Mouse (Mus musculus) stomach, adult 2 months (tissue): Measurements from ENCODE around the gene Arl8a. TPM values are rescaled to one million over a fixed set of nuclear protein-coding genes. Genes with fewer than 3 reads are reported as not detected.

Source experiments
- polyA plus RNA-seq: library from polyadenylated mRNA; depleted of rRNA; stranded (reverse); fragments of >200 nt; gene quantifications from 2 replicates; pipeline ENCODE4 v1.2.3, GENCODE M21; 2012; rRNA removed

Arl8a gene
- polyA plus RNA-seq: 27.4 and 28.8 TPM in 2 replicates

GRCm38 (mm10) chr1:135146077-135146945 lies at the start of gene Arl8a:
Gene Arl8a (plus strand): TSS chr1:135146824.

GRCm38 (mm10) chr1:135105124-135105523 lies 41.5 kb upstream of the Arl8a start, which contains the start of gene Lgr6:
Gene Lgr6 (minus strand): TSS chr1:135105276.

GRCm38 (mm10) chr1:135132473-135132872 lies 14.2 kb upstream of the Arl8a start, which contains the start of gene Ptpn7:
Gene Ptpn7 (plus strand): TSS chr1:135132700.

GRCm38 (mm10) chr1:135167435-135167834 lies 20.8 kb downstream of the Arl8a start, which contains the start of gene Gpr37l1:
Gene Gpr37l1 (minus strand): TSS chr1:135167681.

Other genes starting within 250 kb of the Arl8a start
- gene Ppp1r12b, start 190.9 kb upstream of the Arl8a start, polyA plus RNA-seq: 16.0 and 17.4 TPM in 2 replicates
- gene Ube2t, start 184.3 kb upstream of the Arl8a start, polyA plus RNA-seq: 0.76 and 1.3 TPM in 2 replicates
- 0.18 and 0.26 TPM in 2 replicates for gene Lgr6, start 41.5 kb upstream of the Arl8a start, polyA plus RNA-seq
- 0.77 and 1.7 TPM in 2 replicates for gene Ptpn7, start 14.1 kb upstream of the Arl8a start, polyA plus RNA-seq
- gene Gpr37l1, start 20.9 kb downstream of the Arl8a start, polyA plus RNA-seq: 3.8 and 4.1 TPM in 2 replicates
- gene Elf3, start 111.7 kb downstream of the Arl8a start, polyA plus RNA-seq: 139 and 143 TPM in 2 replicates
- 37.5 and 56.8 TPM in 2 replicates for gene Rnpep, start 137.3 kb downstream of the Arl8a start, polyA plus RNA-seq
- 27.3 and 28.6 TPM in 2 replicates for gene Timm17a, start 167.0 kb downstream of the Arl8a start, polyA plus RNA-seq
- 19.5 and 20.1 TPM in 2 replicates for gene Lmod1, start 178.0 kb downstream of the Arl8a start, polyA plus RNA-seq
- 19.0 and 37.5 TPM in 2 replicates for gene Shisa4, start 228.4 kb downstream of the Arl8a start, polyA plus RNA-seq